Mouse (Mus musculus) neural tube, embryonic 12.5 days (tissue): ENCODE results near the gene Mfap4. TPM values are rescaled to one million over a fixed set of nuclear protein-coding genes. Genes with fewer than 3 reads are reported as not detected.

Experiments
- ATAC-seq: fragments of 200-750 bp; cut with Nextera tagmentation; 2 replicates; pipeline ENCODE4 v1.8.0; 2017; ENCODE audit warnings: low read depth, mild to moderate bottlenecking, moderate TSS enrichment, moderate library complexity; ENCODE audit not compliant: low FRiP score
- H3K27ac ChIP-seq: fragments of 300-500 bp; sonication (generic); 2 replicates; pipeline ENCODE4 v1.5.1; 2016
- H3K27me3 ChIP-seq: fragments of 300-500 bp; sonication (generic); replicated peaks from 2 replicates; pipeline ENCODE4 v1.6.1; 2016; ENCODE audit warnings: mild to moderate bottlenecking
- H3K36me3 ChIP-seq: fragments of 300-500 bp; sonication (generic); 2 replicates; pipeline ENCODE4 v1.6.1; 2016; ENCODE audit warnings: mild to moderate bottlenecking
- H3K4me1 ChIP-seq: fragments of 300-500 bp; sonication (generic); 2 replicates; pipeline ENCODE4 v1.6.1; 2016
- H3K4me2 ChIP-seq: fragments of 300-500 bp; sonication (generic); replicated peaks from 2 replicates; pipeline ENCODE4 v1.6.1; 2016; ENCODE audit warnings: mild to moderate bottlenecking
- H3K4me3 ChIP-seq: fragments of 300-500 bp; sonication (generic); 2 replicates; pipeline ENCODE4 v1.5.1; 2016
- H3K9ac ChIP-seq: fragments of 300-500 bp; sonication (generic); 2 replicates; pipeline ENCODE4 v1.6.1; 2016; ENCODE audit warnings: mild to moderate bottlenecking
- H3K9me3 ChIP-seq: fragments of 300-500 bp; sonication (generic); 2 replicates; pipeline ENCODE4 v1.6.1; 2016; ENCODE audit warnings: mild to moderate bottlenecking
- WGBS: fragments of 180-500 bp; shearing (Covaris S2); methylation state at CpG from one replicate; pipeline ENCODE4 v1.1.7; 2016; 5-methylcytosine and 5-hydroxymethylcytosine counted together
- polyA plus RNA-seq: library from polyadenylated mRNA; unstranded; fragments of >200 nt; fragmentation: Nextera tagmentation; extraction: Ambion mirVana; gene quantifications from 2 replicates; pipeline ENCODE4 v1.2.1, GENCODE M21; 2016

Mfap4 gene
- polyA plus RNA-seq, 1 experiment from 2014 or later: 133 TPM

GRCm38 (mm10) chr11:61468534-61468933, 16.7 kb upstream of the Mfap4 start:
- no peak for ATAC-seq
- no peak overlapping the region for H3K27ac ChIP-seq
- no peaks in the 10 kb centered on the region for H3K36me3 ChIP-seq
- H3K4me2 ChIP-seq: no peak overlapping the region
- WGBS: 88% methylated on average over 4 of the region's 4 CpGs
- H3K4me3 ChIP-seq: no peak overlapping the region
- no peaks in the 10 kb centered on the region for H3K9me3 ChIP-seq
- H3K27me3 ChIP-seq: no peaks in the 10 kb centered on the region
- H3K9ac ChIP-seq: no peak overlapping the region
- no peaks in the 10 kb centered on the region for H3K4me1 ChIP-seq

- 78% methylated on average over 7 of the region's 7 CpGs for WGBS
- H3K9me3 ChIP-seq: no peaks in the 10 kb centered on the region
- no peak overlapping the region for H3K4me2 ChIP-seq
- no peaks in the 10 kb centered on the region for H3K4me1 ChIP-seq
- no peak overlapping the region for H3K27ac ChIP-seq
- ATAC-seq: no peak
- no peaks in the 10 kb centered on the region for H3K36me3 ChIP-seq
- H3K27me3 ChIP-seq: no peaks in the 10 kb centered on the region
- H3K9ac ChIP-seq: no peak overlapping the region
- H3K4me3 ChIP-seq: no peak overlapping the region
Observed at GRCm38 (mm10) chr11:61469317-61469917, 15.8 kb upstream of the Mfap4 start.

GRCm38 (mm10) chr11:61470880-61471279, 14.4 kb upstream of the Mfap4 start:
- Histone ChIP-seq H3K4me3 (no peak overlapping the region), H3K27me3 (no peaks in the 10 kb centered on the region), H3K4me1 (no peaks in the 10 kb centered on the region), H3K9ac (no peak overlapping the region), H3K27ac (no peak overlapping the region), H3K36me3 (no peaks in the 10 kb centered on the region), H3K9me3 (no peaks in the 10 kb centered on the region), H3K4me2 (no peak overlapping the region)
- ATAC-seq: no peak

GRCm38 (mm10) chr11:61473630-61474029, 11.6 kb upstream of the Mfap4 start:
- Histone ChIP-seq H3K9ac (no peak overlapping the region), H3K4me1 (no peaks in the 10 kb centered on the region; the same call in 1 of the 2 replicates), H3K4me3 (no peak overlapping the region), H3K36me3 (no peaks in the 10 kb centered on the region), H3K27me3 (no peaks in the 10 kb centered on the region), H3K27ac (no peak overlapping the region), H3K4me2 (no peak overlapping the region), H3K9me3 (no peaks in the 10 kb centered on the region)
- ATAC-seq: no peak
- WGBS: 76% methylated on average over 4 of the region's 4 CpGs

- 0 out of 2 replicates have a peak overlapping the region, but pooled peaks have one; percentile 38 for H3K9ac ChIP-seq
- no peak for ATAC-seq
- H3K27me3 ChIP-seq: no peaks in the 10 kb centered on the region
- H3K36me3 ChIP-seq: no peaks in the 10 kb centered on the region
- H3K9me3 ChIP-seq: no peaks in the 10 kb centered on the region
- H3K27ac ChIP-seq: no peak overlapping the region
- WGBS: 62% methylated on average over 12 of the region's 12 CpGs
- H3K4me1 ChIP-seq: peaks cover 5% of the 10 kb centered on the region; the same call in 1 of the 2 replicates
- H3K4me3 ChIP-seq: no peak overlapping the region
- peak overlapping the region; percentile 18; the same call in 1 of the 2 replicates for H3K4me2 ChIP-seq
Observed at GRCm38 (mm10) chr11:61476786-61477382, 8.3 kb upstream of the Mfap4 start.

- ATAC-seq: no peak
- H3K27ac ChIP-seq: no peak overlapping the region
- 65% methylated on average over 17 of the region's 17 CpGs for WGBS
- H3K27me3 ChIP-seq: no peaks in the 10 kb centered on the region
- H3K4me1 ChIP-seq: peaks cover 5% of the 10 kb centered on the region; the same call in 1 of the 2 replicates
- H3K36me3 ChIP-seq: no peaks in the 10 kb centered on the region
- H3K9me3 ChIP-seq: no peaks in the 10 kb centered on the region
- no peak overlapping the region for H3K4me3 ChIP-seq
- H3K9ac ChIP-seq: no peak overlapping the region
- H3K4me2 ChIP-seq: no peak overlapping the region
Observed at GRCm38 (mm10) chr11:61477566-61478508, 7.4 kb upstream of the Mfap4 start.

- Histone ChIP-seq H3K9me3 (no peaks in the 10 kb centered on the region), H3K4me2 (no peak overlapping the region), H3K4me1 (peaks cover 5% of the 10 kb centered on the region; the same call in 1 of the 2 replicates), H3K4me3 (no peak overlapping the region), H3K9ac (no peak overlapping the region), H3K27me3 (no peaks in the 10 kb centered on the region), H3K27ac (no peak overlapping the region), H3K36me3 (no peaks in the 10 kb centered on the region)
- WGBS: 87% methylated on average over 4 of the region's 4 CpGs
- ATAC-seq: no peak
Observed at GRCm38 (mm10) chr11:61478788-61479187, 6.4 kb upstream of the Mfap4 start.

- H3K9me3 ChIP-seq: no peaks in the 10 kb centered on the region
- no peak overlapping the region for H3K9ac ChIP-seq
- H3K4me3 ChIP-seq: no peak overlapping the region
- H3K4me2 ChIP-seq: no peak overlapping the region
- no peaks in the 10 kb centered on the region for H3K36me3 ChIP-seq
- H3K27ac ChIP-seq: no peak overlapping the region
- WGBS: 80% methylated on average over 9 of the region's 9 CpGs
- H3K27me3 ChIP-seq: no peaks in the 10 kb centered on the region
- ATAC-seq: no peak
- peaks cover 30% of the 10 kb centered on the region for H3K4me1 ChIP-seq
Observed at GRCm38 (mm10) chr11:61481239-61482090, 3.8 kb upstream of the Mfap4 start.

GRCm38 (mm10) chr11:61483226-61483845, 1.9 kb upstream of the Mfap4 start:
- peaks cover 8% of the 10 kb centered on the region for H3K36me3 ChIP-seq
- H3K4me3 ChIP-seq: no peak overlapping the region
- no peaks in the 10 kb centered on the region for H3K27me3 ChIP-seq
- no peak overlapping the region for H3K27ac ChIP-seq
- no peak for ATAC-seq
- no peak overlapping the region for H3K4me2 ChIP-seq
- no peaks in the 10 kb centered on the region for H3K9me3 ChIP-seq
- H3K9ac ChIP-seq: no peak overlapping the region
- peaks cover 48% of the 10 kb centered on the region for H3K4me1 ChIP-seq
- WGBS: 83% methylated on average over 13 of the region's 13 CpGs

GRCm38 (mm10) chr11:61484256-61484612, 997 bp upstream of the Mfap4 start:
- Histone ChIP-seq H3K36me3 (peaks cover 17% of the 10 kb centered on the region), H3K4me3 (no peak overlapping the region), H3K4me2 (peak overlapping the region; percentile 55), H3K4me1 (peaks cover 48% of the 10 kb centered on the region), H3K9ac (peak overlapping the region; percentile 43; the same call in 1 of the 2 replicates), H3K27me3 (no peaks in the 10 kb centered on the region), H3K27ac (peak overlapping the region; percentile 93), H3K9me3 (no peaks in the 10 kb centered on the region)
- WGBS: 12% methylated on average over 10 of the region's 10 CpGs
- peak; percentile 23 for ATAC-seq
